Mouse (Mus musculus) heart, embryonic 13.5 days (tissue): ENCODE results near the gene Sh3pxd2a. TPM values are rescaled to one million over a fixed set of nuclear protein-coding genes. Genes with fewer than 3 reads are reported as not detected.
A peak's percentile ranks its signal among the peaks of the same experiment; 100 is the strongest.

Experiments used
- ATAC-seq: fragments of 200-750 bp; cut with Nextera tagmentation; 2 replicates; pipeline ENCODE4 v1.8.0; 2017; ENCODE audit warnings: moderate TSS enrichment; ENCODE audit not compliant: insufficient number of reproducible peaks, low FRiP score, low TSS enrichment; ENCODE audit errors: extremely low read depth
- H3K27ac ChIP-seq: fragments of 300-500 bp; sonication (generic); replicated peaks from 2 replicates; pipeline ENCODE4 v1.5.1; 2015; ENCODE audit warnings: moderate library complexity, mild to moderate bottlenecking, inconsistent platforms
- H3K27me3 ChIP-seq: fragments of 300-500 bp; sonication (generic); replicated peaks from 2 replicates; pipeline ENCODE4 v1.6.1; 2015; ENCODE audit warnings: mild to moderate bottlenecking, inconsistent platforms
- H3K36me3 ChIP-seq: fragments of 300-500 bp; sonication (generic); 2 replicates; pipeline ENCODE4 v1.6.1; 2015; ENCODE audit warnings: mild to moderate bottlenecking, inconsistent platforms
- H3K4me1 ChIP-seq: fragments of 300-500 bp; sonication (generic); 2 replicates; pipeline ENCODE4 v1.6.1; 2015; ENCODE audit warnings: inconsistent platforms
- H3K4me2 ChIP-seq: fragments of 300-500 bp; sonication (generic); 2 replicates; pipeline ENCODE4 v1.6.1; 2015; ENCODE audit warnings: inconsistent platforms, mild to moderate bottlenecking, moderate library complexity
- H3K4me3 ChIP-seq: fragments of 300-500 bp; sonication (generic); 2 replicates; pipeline ENCODE4 v1.5.1; 2015; ENCODE audit warnings: moderate library complexity, mild to moderate bottlenecking, inconsistent platforms
- H3K9ac ChIP-seq: fragments of 300-500 bp; sonication (generic); 2 replicates; pipeline ENCODE4 v1.6.1; 2015; ENCODE audit warnings: inconsistent platforms, mild to moderate bottlenecking, moderate library complexity
- H3K9me3 ChIP-seq: fragments of 300-500 bp; sonication (generic); 2 replicates; pipeline ENCODE4 v1.6.1; 2016; ENCODE audit warnings: inconsistent platforms
- WGBS: fragments of 180-500 bp; shearing (Covaris S2); methylation state at CpG from one replicate; pipeline ENCODE4 v1.1.7; 2015; ENCODE audit warnings: mixed read lengths; 5-methylcytosine and 5-hydroxymethylcytosine counted together
- polyA plus RNA-seq: library from polyadenylated mRNA; unstranded; fragments of >200 nt; fragmentation: Nextera tagmentation; extraction: Ambion mirVana; gene quantifications from 2 replicates; pipeline ENCODE4 v1.2.1, GENCODE M21; 2015

Sh3pxd2a gene
- polyA plus RNA-seq, 1 experiment from 2014 or later: 5.7 TPM

- Histone ChIP-seq H3K9ac (0 out of 2 replicates have a peak overlapping the region, but pooled peaks have one; percentile 7), H3K27me3 (no peaks in the 10 kb centered on the region), H3K27ac (no peak overlapping the region), H3K4me1 (peaks cover 30% of the 10 kb centered on the region), H3K4me2 (no peak overlapping the region), H3K9me3 (no peaks in the 10 kb centered on the region), H3K4me3 (no peak overlapping the region), H3K36me3 (peaks cover 35% of the 10 kb centered on the region)
- 57% methylated on average over 12 of the region's 12 CpGs for WGBS
- ATAC-seq: no peak
These were observed 96.8 kb downstream of the Sh3pxd2a start for GRCm38 (mm10) chr19:47367271-47367879.

- H3K4me2 ChIP-seq: no peak overlapping the region
- H3K27me3 ChIP-seq: no peaks in the 10 kb centered on the region
- no peak overlapping the region for H3K4me3 ChIP-seq
- peaks cover 35% of the 10 kb centered on the region for H3K36me3 ChIP-seq
- H3K9ac ChIP-seq: no peak overlapping the region
- peaks cover 30% of the 10 kb centered on the region for H3K4me1 ChIP-seq
- WGBS: 83% methylated on average over 8 of the region's 8 CpGs
- no peak overlapping the region for H3K27ac ChIP-seq
- no peak for ATAC-seq
- H3K9me3 ChIP-seq: no peaks in the 10 kb centered on the region
These were observed 97.6 kb downstream of the Sh3pxd2a start for GRCm38 (mm10) chr19:47366576-47366975.

GRCm38 (mm10) chr19:47363086-47363668, 101.0 kb downstream of the Sh3pxd2a start:
- H3K9me3 ChIP-seq: no peaks in the 10 kb centered on the region
- peaks cover 28% of the 10 kb centered on the region for H3K4me1 ChIP-seq
- no peak overlapping the region for H3K9ac ChIP-seq
- H3K36me3 ChIP-seq: peaks cover 34% of the 10 kb centered on the region
- no peaks in the 10 kb centered on the region for H3K27me3 ChIP-seq
- ATAC-seq: no peak
- 69% methylated on average over 9 of the region's 9 CpGs for WGBS
- no peak overlapping the region for H3K27ac ChIP-seq
- no peak overlapping the region for H3K4me2 ChIP-seq
- H3K4me3 ChIP-seq: no peak overlapping the region

GRCm38 (mm10) chr19:47360921-47361320, 103.3 kb downstream of the Sh3pxd2a start:
- WGBS: 80% methylated on average over 3 of the region's 3 CpGs
- H3K9me3 ChIP-seq: no peaks in the 10 kb centered on the region
- no peak overlapping the region for H3K4me2 ChIP-seq
- no peak overlapping the region for H3K27ac ChIP-seq
- no peak for ATAC-seq
- no peaks in the 10 kb centered on the region for H3K27me3 ChIP-seq
- H3K4me3 ChIP-seq: no peak overlapping the region
- peaks cover 12% of the 10 kb centered on the region for H3K4me1 ChIP-seq
- H3K36me3 ChIP-seq: peaks cover 37% of the 10 kb centered on the region
- H3K9ac ChIP-seq: no peak overlapping the region

GRCm38 (mm10) chr19:47360017-47360416, 104.2 kb downstream of the Sh3pxd2a start:
- 92% methylated on average over 16 of the region's 16 CpGs for WGBS
- Histone ChIP-seq H3K4me3 (no peak overlapping the region), H3K36me3 (peaks cover 39% of the 10 kb centered on the region), H3K27ac (no peak overlapping the region), H3K4me2 (peak overlapping the region; percentile 54), H3K9ac (0 out of 2 replicates have a peak overlapping the region, but pooled peaks have one; percentile 37), H3K4me1 (peaks cover 12% of the 10 kb centered on the region), H3K9me3 (no peaks in the 10 kb centered on the region), H3K27me3 (no peaks in the 10 kb centered on the region)
- no peak for ATAC-seq

GRCm38 (mm10) chr19:47359166-47359931, 104.9 kb downstream of the Sh3pxd2a start:
- Histone ChIP-seq H3K9me3 (no peaks in the 10 kb centered on the region), H3K9ac (peak overlapping the region; percentile 37; the same call in 1 of the 2 replicates), H3K4me3 (peak overlapping the region; percentile 27), H3K4me1 (peaks cover 12% of the 10 kb centered on the region), H3K27ac (peak overlapping the region; percentile 36; the same call in 1 of the 2 replicates), H3K36me3 (peaks cover 39% of the 10 kb centered on the region), H3K4me2 (peak overlapping the region; percentile 54), H3K27me3 (no peaks in the 10 kb centered on the region)
- WGBS: 44% methylated on average over 15 of the region's 15 CpGs
- no peak for ATAC-seq

- Histone ChIP-seq H3K27me3 (no peaks in the 10 kb centered on the region), H3K9me3 (peaks cover 6% of the 10 kb centered on the region; the same call in 1 of the 2 replicates), H3K4me3 (no peak overlapping the region), H3K9ac (no peak overlapping the region), H3K4me2 (no peak overlapping the region), H3K36me3 (peaks cover 28% of the 10 kb centered on the region), H3K27ac (no peak overlapping the region), H3K4me1 (peaks cover 12% of the 10 kb centered on the region)
- no peak for ATAC-seq
- 70% methylated on average over 3 of the region's 3 CpGs for WGBS
These were observed 106.9 kb downstream of the Sh3pxd2a start for GRCm38 (mm10) chr19:47357297-47357696.

GRCm38 (mm10) chr19:47356188-47356857, 107.9 kb downstream of the Sh3pxd2a start:
- Histone ChIP-seq H3K9me3 (peaks cover 6% of the 10 kb centered on the region; the same call in 1 of the 2 replicates), H3K27me3 (no peaks in the 10 kb centered on the region), H3K27ac (no peak overlapping the region), H3K4me1 (peaks cover 12% of the 10 kb centered on the region), H3K9ac (no peak overlapping the region), H3K4me3 (no peak overlapping the region), H3K4me2 (no peak overlapping the region), H3K36me3 (peaks cover 23% of the 10 kb centered on the region)
- ATAC-seq: no peak
- 7% methylated on average over 4 of the region's 6 CpGs for WGBS

- ATAC-seq: no peak
- Histone ChIP-seq H3K4me3 (no peak overlapping the region), H3K4me2 (no peak overlapping the region), H3K9ac (no peak overlapping the region), H3K36me3 (peaks cover 27% of the 10 kb centered on the region), H3K9me3 (peaks cover 6% of the 10 kb centered on the region; the same call in 1 of the 2 replicates), H3K4me1 (peaks cover 4% of the 10 kb centered on the region), H3K27ac (no peak overlapping the region), H3K27me3 (no peaks in the 10 kb centered on the region)
- 78% methylated on average over 8 of the region's 8 CpGs for WGBS
These were observed 109.7 kb downstream of the Sh3pxd2a start for GRCm38 (mm10) chr19:47354456-47354855.

- Histone ChIP-seq H3K9me3 (peaks cover 5% of the 10 kb centered on the region; the same call in 1 of the 2 replicates), H3K4me2 (no peak overlapping the region), H3K27ac (no peak overlapping the region), H3K27me3 (peaks cover 13% of the 10 kb centered on the region), H3K36me3 (peaks cover 11% of the 10 kb centered on the region), H3K4me1 (peaks cover 19% of the 10 kb centered on the region), H3K4me3 (no peak overlapping the region), H3K9ac (no peak overlapping the region)
- ATAC-seq: no peak
- WGBS: 79% methylated on average over 8 of the region's 8 CpGs
These were observed 115.2 kb downstream of the Sh3pxd2a start for GRCm38 (mm10) chr19:47349043-47349442.
